Mouse (Mus musculus) megakaryocyte-erythroid progenitor cell, adult 5-6 weeks (primary cell): ENCODE data around the gene Fam83f. TPM values are rescaled to one million over a fixed set of nuclear protein-coding genes. Genes with fewer than 3 reads are reported as not detected.

Experiments used
- ATAC-seq: replicated peaks from 2 replicates; pipeline ENCODE4 v1.8.0; 2016; ENCODE audit warnings: mild to moderate bottlenecking, inconsistent platforms; ENCODE audit not compliant: severe bottlenecking, poor library complexity, low FRiP score, low TSS enrichment
- total RNA-seq, 2 experiments: library from RNA; stranded (forward) in 1 of 2; stranded (reverse) in 1 of 2; fragments of 200-1000, 215-1000 nt in 1 of 2; fragments of >200 nt in 1 of 2; fragmentation: Nextera tagmentation in 1 of 2; gene quantifications; 2 replicates each; pipeline ENCODE4 v1.2.3; 2014 to 2017

Fam83f gene
- total RNA-seq, 2 experiments from 2014 or later = not detected

GRCm38 (mm10) chr15:80658815-80659471, 12.7 kb upstream of the Fam83f start:
- no peak for ATAC-seq

DNA sequence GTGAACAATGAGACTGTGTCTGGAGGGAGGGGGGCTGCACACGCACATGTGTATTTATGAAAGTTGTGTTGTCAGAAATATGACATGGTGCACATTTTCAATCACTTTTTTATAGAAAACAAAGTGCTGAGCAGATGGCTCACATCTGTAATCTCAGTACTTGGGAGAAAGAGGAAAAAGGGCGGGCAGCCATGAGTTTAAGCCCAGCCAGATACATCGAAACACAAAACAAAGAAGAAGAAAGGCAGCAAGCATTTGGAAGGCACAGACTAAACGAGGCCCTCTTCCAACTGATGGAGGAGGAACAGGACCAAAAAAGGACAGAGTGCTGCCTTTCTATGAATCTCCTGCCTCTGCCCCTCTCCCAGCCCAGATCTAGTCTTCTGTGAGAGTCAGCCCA, 10.7 kb upstream of the Fam83f start:
- no peak for ATAC-seq

- no peak for ATAC-seq
These were observed 7.2 kb upstream of the Fam83f start for GRCm38 (mm10) chr15:80664444-80664843.

DNA sequence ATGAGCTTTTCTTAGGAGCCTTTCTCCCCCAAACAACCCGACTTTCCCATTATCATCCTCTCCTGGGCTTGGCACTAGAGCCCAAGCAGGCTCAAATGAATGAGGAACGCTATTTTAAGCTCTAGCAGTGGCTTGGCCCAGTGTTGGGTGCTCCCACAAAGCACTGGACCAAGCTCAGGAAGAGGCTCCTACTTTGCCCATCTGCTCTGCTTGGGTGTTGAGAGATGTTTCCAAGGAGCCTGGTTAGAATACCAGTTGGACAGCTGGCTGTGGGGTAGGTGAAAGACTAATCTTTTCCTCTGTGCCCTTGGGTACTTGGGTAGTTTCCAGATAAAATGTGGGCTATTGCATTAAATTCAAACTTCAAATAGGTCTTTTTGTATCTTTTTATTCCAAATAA, 1.2 kb downstream of the Fam83f start:
- no peak for ATAC-seq

DNA sequence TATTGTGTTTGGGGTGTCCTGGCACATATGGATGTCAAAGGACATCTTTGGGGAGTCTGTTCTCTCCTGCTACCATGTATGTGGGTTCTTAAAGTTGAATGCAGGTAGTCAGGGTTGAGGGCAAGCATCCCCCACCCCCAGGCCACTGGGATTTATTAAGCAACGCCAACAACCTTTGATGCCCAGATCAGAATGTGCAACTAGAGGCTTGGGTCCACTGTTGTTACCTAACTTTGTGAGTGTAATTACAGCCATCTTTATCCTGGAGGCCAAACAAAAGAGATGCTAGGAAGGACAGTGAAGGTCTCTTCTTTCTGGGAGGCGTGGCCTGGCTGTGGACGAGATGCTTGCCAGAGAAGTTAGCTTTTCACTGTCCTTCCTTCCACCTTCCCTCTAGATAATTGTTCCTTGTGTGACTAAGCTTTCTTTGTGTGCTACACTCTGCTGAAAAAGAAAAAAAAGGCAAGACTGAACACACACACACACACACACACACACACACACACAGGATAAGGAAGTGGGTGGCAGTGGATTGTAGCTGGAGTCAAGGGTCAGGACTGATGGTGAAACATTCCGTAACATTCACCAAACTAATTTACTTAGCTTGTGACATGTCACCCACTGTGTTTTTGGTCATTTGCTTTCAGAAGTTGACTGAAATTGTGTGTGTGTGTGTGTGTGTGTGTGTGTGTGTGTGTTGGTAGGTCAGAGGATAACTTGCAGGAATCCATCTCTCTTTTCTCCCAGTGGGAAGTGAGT, 1.9 kb downstream of the Fam83f start:
- ATAC-seq = no peak

DNA sequence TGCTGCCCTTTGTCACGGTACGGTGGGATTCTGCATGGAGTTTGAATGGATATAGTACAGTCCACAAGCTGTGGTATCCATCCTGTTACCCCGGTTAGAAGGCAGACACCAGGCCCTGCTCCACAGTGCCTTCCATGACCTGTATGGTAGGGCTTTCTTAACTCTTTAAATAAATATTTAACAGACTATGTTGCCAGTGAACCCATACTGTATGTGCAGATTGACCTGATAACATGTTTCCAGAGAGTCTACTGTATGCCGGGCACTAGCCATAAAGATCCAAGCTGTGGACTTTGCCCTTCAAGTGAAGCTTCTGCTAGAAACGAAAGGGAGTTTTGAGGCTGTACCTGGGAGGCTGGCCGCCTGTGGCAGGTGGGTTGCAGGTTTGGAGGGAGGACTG, 3.1 kb downstream of the Fam83f start:
- ATAC-seq = no peak

GRCm38 (mm10) chr15:80679515-80680215, 8.0 kb downstream of the Fam83f start:
- no peak for ATAC-seq

GRCm38 (mm10) chr15:80680347-80681030, 8.8 kb downstream of the Fam83f start:
- no peak for ATAC-seq

GRCm38 (mm10) chr15:80681466-80681881, 9.8 kb downstream of the Fam83f start:
- ATAC-seq = no peak

DNA sequence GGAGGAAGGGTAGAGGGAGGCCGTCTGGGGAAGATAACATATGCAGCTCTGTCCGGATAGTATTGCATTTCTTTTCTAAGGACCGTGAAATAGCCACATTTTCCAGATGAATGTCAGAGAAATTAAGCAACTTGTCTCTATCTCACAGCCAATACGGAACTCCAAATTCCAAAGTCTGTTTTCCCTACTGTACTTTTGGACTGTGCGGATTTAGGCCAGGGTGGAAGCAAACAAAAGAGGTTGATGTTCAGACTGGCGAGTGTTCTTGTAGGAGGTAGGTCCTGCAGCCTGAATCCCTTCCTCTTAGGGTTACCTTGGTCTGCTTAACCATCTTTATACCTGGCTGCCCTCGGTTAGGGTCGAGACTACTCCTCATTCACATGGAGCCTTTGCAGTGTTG, 10.7 kb downstream of the Fam83f start:
- ATAC-seq = no peak

- ATAC-seq = no peak
These were observed 11.5 kb downstream of the Fam83f start for GRCm38 (mm10) chr15:80683151-80683550.

DNA sequence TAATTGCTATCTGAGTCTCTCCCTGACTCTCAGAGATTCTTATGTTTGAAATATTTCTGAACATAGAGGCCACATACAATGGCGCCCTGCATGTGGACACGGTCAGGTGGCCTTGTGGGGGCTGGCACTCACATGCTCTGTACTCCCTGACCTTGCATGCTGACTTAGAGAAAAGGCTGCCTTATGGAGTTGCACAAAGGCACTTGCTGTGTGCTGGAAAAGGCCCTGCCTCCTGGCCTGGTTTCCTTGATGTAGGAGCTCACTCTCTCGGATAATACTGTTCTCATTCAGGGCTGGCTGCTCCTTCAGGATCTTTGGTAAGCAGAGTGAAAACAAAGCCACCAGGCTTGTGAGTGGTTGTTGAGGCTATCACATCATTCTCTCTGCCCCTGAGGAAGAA, 12.3 kb downstream of the Fam83f start:
- no peak for ATAC-seq

DNA sequence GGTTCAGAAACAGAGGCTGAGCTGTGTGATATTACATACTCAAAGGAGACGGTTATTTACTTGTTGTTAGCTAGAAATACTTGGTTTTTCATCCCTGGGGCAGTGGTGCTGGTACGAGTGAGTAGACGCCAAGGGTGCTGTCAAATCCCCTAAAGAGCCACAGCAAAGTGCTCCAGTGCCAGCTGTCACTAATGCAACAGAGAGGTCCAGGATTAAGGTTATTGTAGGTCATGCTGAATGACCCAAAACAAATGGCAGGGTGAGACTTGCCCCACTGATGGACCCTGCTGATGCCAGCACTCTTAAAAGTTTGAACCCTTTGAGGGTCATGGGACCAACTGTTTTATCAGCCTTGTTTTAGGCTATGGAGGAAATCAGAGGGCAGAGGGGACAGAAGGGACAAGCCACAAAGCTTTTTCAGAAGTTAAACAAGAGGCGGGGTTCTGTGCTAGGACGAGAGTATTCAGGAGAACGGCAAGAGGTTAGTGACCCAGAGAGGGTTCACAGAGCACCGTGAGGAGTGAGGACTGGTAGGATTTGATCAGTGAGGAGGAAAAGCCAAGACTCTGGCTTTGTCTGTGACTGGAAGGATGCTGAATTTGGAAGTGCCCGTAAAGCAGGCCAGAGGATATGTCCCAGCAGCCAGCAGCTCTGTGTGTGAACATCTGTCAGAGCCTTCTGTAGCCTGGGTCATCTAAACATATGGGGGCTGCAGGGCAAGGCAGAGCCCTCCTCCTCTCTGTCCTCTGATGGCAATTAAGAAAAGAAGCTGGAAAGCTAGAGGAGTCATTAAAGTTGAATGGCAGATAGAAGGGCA, 13.3 kb downstream of the Fam83f start:
- no peak for ATAC-seq

GRCm38 (mm10) chr15:80685603-80685895, 13.9 kb downstream of the Fam83f start:
- ATAC-seq = no peak

GRCm38 (mm10) chr15:80688536-80688935, 16.9 kb downstream of the Fam83f start:
- peak; percentile 21 for ATAC-seq

GRCm38 (mm10) chr15:80693492-80693891, 21.8 kb downstream of the Fam83f start:
- ATAC-seq = no peak

DNA sequence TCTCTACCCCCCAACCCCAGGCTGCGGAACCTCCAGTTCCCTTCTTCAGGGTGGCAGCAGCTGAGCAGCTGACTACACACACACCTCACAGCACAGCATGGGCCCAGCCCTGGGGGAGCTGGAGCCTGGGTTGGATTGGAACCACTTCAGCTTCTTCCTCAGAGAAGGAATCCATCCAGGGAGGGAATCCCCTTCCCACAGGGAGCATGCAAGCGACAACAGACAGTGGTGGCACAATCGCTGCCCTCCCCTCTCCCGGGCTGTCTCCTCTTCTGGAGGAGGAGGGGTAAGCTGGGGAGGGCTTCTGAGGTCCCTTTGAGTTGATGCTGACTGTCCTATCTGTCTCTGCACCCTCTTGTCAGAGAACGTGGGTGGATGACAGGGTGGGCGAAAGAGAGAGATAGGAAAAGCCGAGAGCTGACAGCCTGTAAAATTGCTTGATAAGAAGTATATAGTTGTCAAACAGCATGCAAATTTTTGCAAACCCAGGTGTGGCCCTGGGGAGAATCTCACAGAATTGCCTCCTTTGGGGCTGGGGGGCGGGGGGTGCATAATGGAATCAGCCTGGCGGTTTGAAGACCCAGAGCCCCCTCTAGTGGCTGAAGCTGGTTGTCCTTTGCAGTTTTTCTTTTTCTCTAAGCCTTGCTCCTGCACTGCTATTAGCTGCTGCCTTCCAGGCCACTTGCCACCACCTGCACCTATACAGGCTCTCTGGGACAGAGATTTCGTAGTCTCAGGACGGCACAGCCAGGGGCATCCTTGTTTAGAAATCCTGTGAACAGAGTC, 22.7 kb downstream of the Fam83f start:
- ATAC-seq = 0 out of 2 replicates have a peak, but pooled peaks have one; percentile 42

DNA sequence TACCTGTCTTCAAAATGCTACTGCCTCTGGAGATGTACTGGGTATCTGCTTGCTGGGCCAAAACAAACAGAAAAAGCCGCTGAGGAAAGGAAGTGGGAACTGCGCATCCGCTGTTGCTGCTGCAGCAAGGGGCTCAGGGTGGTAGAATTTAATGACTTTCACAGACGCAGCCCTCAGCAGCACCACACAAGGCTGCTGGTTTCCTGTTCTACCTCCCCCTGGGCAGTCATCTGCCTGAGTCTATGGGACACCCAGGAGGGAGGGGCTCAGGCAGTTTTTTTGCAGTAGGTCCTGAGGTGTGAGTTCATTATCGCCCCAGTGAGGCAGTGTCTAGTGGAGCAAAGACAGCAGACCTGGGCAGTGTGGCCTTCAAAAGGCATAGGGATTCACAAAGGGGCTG, 25.9 kb downstream of the Fam83f start:
- 0 out of 2 replicates have a peak, but pooled peaks have one; percentile 20 for ATAC-seq
